Mouse (Mus musculus) urinary bladder, postnatal 36 days (tissue): ENCODE measurements around the gene Vps37b.

Source experiments
- DNase-seq, 2 experiments: peaks; one replicate each; pipeline ENCODE4 v3.0.0; 2022; ENCODE audit warnings: low spot score in 2 of 2, mixed read lengths in 1 of 2

Gene Vps37b

GRCm38 (mm10) chr5:124003375-124003774 is 28.7 kb downstream of the Vps37b start:
- no peak for DNase-seq

- no peak for DNase-seq
These were observed 29.2 kb downstream of the Vps37b start for GRCm38 (mm10) chr5:124002876-124003275.

GRCm38 (mm10) chr5:124001274-124001673 is 30.8 kb downstream of the Vps37b start:
- DNase-seq, result no peak

- DNase-seq, result peak; percentile 81 to 86
These were observed 31.2 kb downstream of the Vps37b start for GRCm38 (mm10) chr5:124000824-124001223.

GRCm38 (mm10) chr5:123998370-123998769 is 33.7 kb downstream of the Vps37b start:
- no peak for DNase-seq

- no peak for DNase-seq
These were observed 34.3 kb downstream of the Vps37b start for GRCm38 (mm10) chr5:123997811-123998210.

- no peak for DNase-seq
These were observed 34.8 kb downstream of the Vps37b start for GRCm38 (mm10) chr5:123997211-123997751.

GRCm38 (mm10) chr5:123996695-123997094 is 35.4 kb downstream of the Vps37b start:
- DNase-seq, result no peak

- no peak for DNase-seq
These were observed 35.9 kb downstream of the Vps37b start for GRCm38 (mm10) chr5:123996194-123996593.

- DNase-seq, result no peak
These were observed 36.7 kb downstream of the Vps37b start for GRCm38 (mm10) chr5:123995388-123995787.

- no peak for DNase-seq
These were observed 37.6 kb downstream of the Vps37b start for GRCm38 (mm10) chr5:123994468-123994867.

- no peak for DNase-seq
These were observed 38.6 kb downstream of the Vps37b start for GRCm38 (mm10) chr5:123993263-123994036.

GRCm38 (mm10) chr5:123992794-123993193 is 39.3 kb downstream of the Vps37b start:
- DNase-seq, result peak; percentile 85 to 86

GRCm38 (mm10) chr5:123992193-123992637 is 39.9 kb downstream of the Vps37b start:
- DNase-seq, result peak; percentile 67 to 82

- no peak for DNase-seq
These were observed 40.7 kb downstream of the Vps37b start for GRCm38 (mm10) chr5:123991321-123991720.

GRCm38 (mm10) chr5:123989941-123990885 is 41.9 kb downstream of the Vps37b start:
- no peak for DNase-seq

GRCm38 (mm10) chr5:123987511-123987910 is 44.6 kb downstream of the Vps37b start:
- DNase-seq, result no peak

GRCm38 (mm10) chr5:123986925-123987324 is 45.1 kb downstream of the Vps37b start:
- no peak for DNase-seq

- no peak for DNase-seq
These were observed 46.6 kb downstream of the Vps37b start for GRCm38 (mm10) chr5:123985434-123985833.

GRCm38 (mm10) chr5:123982838-123983237 is 49.2 kb downstream of the Vps37b start:
- DNase-seq, result no peak

GRCm38 (mm10) chr5:123981250-123981554 is 50.9 kb downstream of the Vps37b start:
- no peak for DNase-seq

GRCm38 (mm10) chr5:123980521-123981249 is 51.4 kb downstream of the Vps37b start:
- DNase-seq, result no peak
